Mouse (Mus musculus) A20 (cell line): ENCODE results near the gene 6430571L13Rik.
A peak's percentile ranks its signal among the peaks of the same experiment; 100 is the strongest.

Source experiments
- DNase-seq: peaks from one replicate; pipeline ENCODE4 v3.0.0-alpha.2; 2011; ENCODE audit warnings: low read depth, low spot score

6430571L13Rik gene

GRCm38 (mm10) chr9:107338172-107338883 is 2.1 kb upstream of the 6430571L13Rik start, which contains the start of gene Hemk1:
Gene Hemk1 (minus strand): TSS chr9:107338350.
- DNase-seq: peak; percentile 92

GRCm38 (mm10) chr9:107340911-107341645 is 676 bp downstream of the 6430571L13Rik start:
- DNase-seq: no peak

GRCm38 (mm10) chr9:107342201-107342709 is 1.9 kb downstream of the 6430571L13Rik start:
- no peak for DNase-seq

GRCm38 (mm10) chr9:107343146-107343943 is 2.9 kb downstream of the 6430571L13Rik start:
- DNase-seq: no peak

- no peak for DNase-seq
Observed at GRCm38 (mm10) chr9:107344027-107344426, 3.6 kb downstream of the 6430571L13Rik start.

GRCm38 (mm10) chr9:107346081-107346480 is 5.7 kb downstream of the 6430571L13Rik start:
- DNase-seq: no peak

- no peak for DNase-seq
Observed at GRCm38 (mm10) chr9:107347586-107348183, 7.3 kb downstream of the 6430571L13Rik start.

- DNase-seq: no peak
Observed at GRCm38 (mm10) chr9:107349321-107349720, 8.9 kb downstream of the 6430571L13Rik start.

GRCm38 (mm10) chr9:107354826-107355225 is 14.4 kb downstream of the 6430571L13Rik start:
- DNase-seq: no peak

- DNase-seq: peak; percentile 63
Observed at GRCm38 (mm10) chr9:107355870-107356765, 15.7 kb downstream of the 6430571L13Rik start.

- peak; percentile 52 for DNase-seq
Observed at GRCm38 (mm10) chr9:107357651-107358050, 17.2 kb downstream of the 6430571L13Rik start.

- no peak for DNase-seq
Observed at GRCm38 (mm10) chr9:107360989-107361388, 20.6 kb downstream of the 6430571L13Rik start.

- DNase-seq: peak; percentile 45
Observed at GRCm38 (mm10) chr9:107366644-107367043, 26.2 kb downstream of the 6430571L13Rik start.

GRCm38 (mm10) chr9:107368302-107368701 is 27.9 kb downstream of the 6430571L13Rik start:
- DNase-seq: no peak

GRCm38 (mm10) chr9:107369270-107370105 is 29.1 kb downstream of the 6430571L13Rik start:
- no peak for DNase-seq

- no peak for DNase-seq
Observed at GRCm38 (mm10) chr9:107370106-107370463, 29.7 kb downstream of the 6430571L13Rik start.

GRCm38 (mm10) chr9:107372441-107372840 is 32.0 kb downstream of the 6430571L13Rik start:
- DNase-seq: peak; percentile 34

GRCm38 (mm10) chr9:107374623-107375022 is 34.2 kb downstream of the 6430571L13Rik start:
- DNase-seq: peak; percentile 66

GRCm38 (mm10) chr9:107375451-107375850 is 35.0 kb downstream of the 6430571L13Rik start:
- DNase-seq: no peak
